Mouse (Mus musculus): ENCODE data around the gene Ndufs1. TPM values are rescaled to one million over a fixed set of nuclear protein-coding genes. Genes with fewer than 3 reads are reported as not detected.
"Not testable (repeated sequence)": the region's sequence is repeated elsewhere in the genome, so short reads cannot be mapped to it uniquely, and the experiment has no call there.

Gene Ndufs1
- polyA plus RNA-seq, 1 experiment: 163 TPM

GRCm38 (mm10) chr1:63168638-63169037 is 8.0 kb downstream of the Ndufs1 start:
- 77% methylated on average over 2 of the region's 2 CpGs for WGBS
- TF ChIP-seq CTCF (conservative IDR thresholded peaks at IDR 0.05; ENCODE audit: insufficient read depth, insufficient read length, low read depth, low read length) (no peak), POLR2A (IDR thresholded peaks at IDR 0.05; ENCODE audit: low read depth, low read length) (no peak)
- Histone ChIP-seq H3K36me3 (ENCODE audit: control insufficient read depth, insufficient read depth, low read length) (peaks cover 8% of the 10 kb centered on the region), H3K27ac (ENCODE audit: insufficient read depth, low read depth, low read length) (no peak overlapping the region), H3K27me3 (replicated peaks; ENCODE audit: control insufficient read depth, insufficient read depth, low read length) (no peaks in the 10 kb centered on the region), H3K4me3 (ENCODE audit: insufficient read depth, low read depth, low read length) (no peak overlapping the region), H3K4me1 (ENCODE audit: control insufficient read depth, insufficient read depth, low read length) (no peaks in the 10 kb centered on the region)
- DNase-seq: no peak

GRCm38 (mm10) chr1:63140231-63140630 is 36.4 kb downstream of the Ndufs1 start:
- H3K36me3 ChIP-seq (ENCODE audit: control insufficient read depth, insufficient read depth, low read length): peaks cover 15% of the 10 kb centered on the region

GRCm38 (mm10) chr1:63138586-63138985 is 38.0 kb downstream of the Ndufs1 start:
- peak; percentile 69 for DNase-seq
- not testable (repeated sequence) for H3K36me3 ChIP-seq (ENCODE audit: control insufficient read depth, insufficient read depth, low read length); H3K4me3 ChIP-seq (ENCODE audit: insufficient read depth, low read depth, low read length); H3K4me1 ChIP-seq (ENCODE audit: control insufficient read depth, insufficient read depth, low read length); H3K27me3 ChIP-seq (replicated peaks; ENCODE audit: control insufficient read depth, insufficient read depth, low read length); H3K27ac ChIP-seq (ENCODE audit: insufficient read depth, low read depth, low read length)
- WGBS: 46% methylated on average over 1 of the region's 1 CpGs

More at GRCm38 (mm10) chr1:63140231-63140630, 36.4 kb downstream of the Ndufs1 start:
- Histone ChIP-seq H3K27me3 (replicated peaks; ENCODE audit: control insufficient read depth, insufficient read depth, low read length) (no peaks in the 10 kb centered on the region), H3K4me1 (ENCODE audit: control insufficient read depth, insufficient read depth, low read length) (peaks cover 6% of the 10 kb centered on the region; the same call in 1 of the 2 replicates), H3K27ac (ENCODE audit: insufficient read depth, low read depth, low read length) (no peak overlapping the region), H3K4me3 (ENCODE audit: insufficient read depth, low read depth, low read length) (no peak overlapping the region)
- no peak for TF ChIP-seq CTCF (conservative IDR thresholded peaks at IDR 0.05; ENCODE audit: insufficient read depth, insufficient read length, low read depth, low read length)
- TF ChIP-seq POLR2A (IDR thresholded peaks at IDR 0.05; ENCODE audit: low read depth, low read length): no peak
- 98% methylated on average over 13 of the region's 13 CpGs for WGBS
- DNase-seq: no peak

- no peak for TF ChIP-seq CTCF (conservative IDR thresholded peaks at IDR 0.05; ENCODE audit: insufficient read depth, insufficient read length, low read depth, low read length)
- TF ChIP-seq POLR2A (IDR thresholded peaks at IDR 0.05; ENCODE audit: low read depth, low read length): no peak
Measured at GRCm38 (mm10) chr1:63137971-63138370, 38.7 kb downstream of the Ndufs1 start.

GRCm38 (mm10) chr1:63134530-63134929 is 42.1 kb downstream of the Ndufs1 start:
- Histone ChIP-seq H3K4me1 (ENCODE audit: control insufficient read depth, insufficient read depth, low read length) (peaks cover 11% of the 10 kb centered on the region; the same call in 1 of the 2 replicates), H3K27ac (ENCODE audit: insufficient read depth, low read depth, low read length) (no peak overlapping the region), H3K4me3 (ENCODE audit: insufficient read depth, low read depth, low read length) (no peak overlapping the region), H3K27me3 (replicated peaks; ENCODE audit: control insufficient read depth, insufficient read depth, low read length) (no peaks in the 10 kb centered on the region), H3K36me3 (ENCODE audit: control insufficient read depth, insufficient read depth, low read length) (peaks cover 1% of the 10 kb centered on the region; the same call in 1 of the 2 replicates)
- no peak for TF ChIP-seq POLR2A (IDR thresholded peaks at IDR 0.05; ENCODE audit: low read depth, low read length)
- no peak for TF ChIP-seq CTCF (conservative IDR thresholded peaks at IDR 0.05; ENCODE audit: insufficient read depth, insufficient read length, low read depth, low read length)
- WGBS: 88% methylated on average over 3 of the region's 3 CpGs
- DNase-seq: no peak

More at GRCm38 (mm10) chr1:63137971-63138370, 38.7 kb downstream of the Ndufs1 start:
- H3K4me3 ChIP-seq (ENCODE audit: insufficient read depth, low read depth, low read length): no peak overlapping the region
- H3K27me3 ChIP-seq (replicated peaks; ENCODE audit: control insufficient read depth, insufficient read depth, low read length): no peaks in the 10 kb centered on the region
- no peak for DNase-seq
- H3K36me3 ChIP-seq (ENCODE audit: control insufficient read depth, insufficient read depth, low read length): peaks cover 5% of the 10 kb centered on the region; the same call in 1 of the 2 replicates
- H3K4me1 ChIP-seq (ENCODE audit: control insufficient read depth, insufficient read depth, low read length): peaks cover 6% of the 10 kb centered on the region; the same call in 1 of the 2 replicates
- H3K27ac ChIP-seq (ENCODE audit: insufficient read depth, low read depth, low read length): no peak overlapping the region
- WGBS: 67% methylated on average over 2 of the region's 2 CpGs

- no peak for DNase-seq
- Histone ChIP-seq H3K36me3 (ENCODE audit: control insufficient read depth, insufficient read depth, low read length) (no peaks in the 10 kb centered on the region), H3K27me3 (replicated peaks; ENCODE audit: control insufficient read depth, insufficient read depth, low read length) (no peaks in the 10 kb centered on the region), H3K4me3 (ENCODE audit: insufficient read depth, low read depth, low read length) (no peak overlapping the region), H3K4me1 (ENCODE audit: control insufficient read depth, insufficient read depth, low read length) (peaks cover 10% of the 10 kb centered on the region; the same call in 1 of the 2 replicates), H3K27ac (ENCODE audit: insufficient read depth, low read depth, low read length) (no peak overlapping the region)
- 92% methylated on average over 11 of the region's 11 CpGs for WGBS
- TF ChIP-seq POLR2A (IDR thresholded peaks at IDR 0.05; ENCODE audit: low read depth, low read length): no peak
- TF ChIP-seq CTCF (conservative IDR thresholded peaks at IDR 0.05; ENCODE audit: insufficient read depth, insufficient read length, low read depth, low read length): no peak
Measured at GRCm38 (mm10) chr1:63131766-63132165, 44.9 kb downstream of the Ndufs1 start.

- Histone ChIP-seq H3K4me3 (ENCODE audit: insufficient read depth, low read depth, low read length) (no peak overlapping the region), H3K27me3 (replicated peaks; ENCODE audit: control insufficient read depth, insufficient read depth, low read length) (no peaks in the 10 kb centered on the region), H3K4me1 (ENCODE audit: control insufficient read depth, insufficient read depth, low read length) (peaks cover 8% of the 10 kb centered on the region; the same call in 1 of the 2 replicates), H3K36me3 (ENCODE audit: control insufficient read depth, insufficient read depth, low read length) (no peaks in the 10 kb centered on the region), H3K27ac (ENCODE audit: insufficient read depth, low read depth, low read length) (no peak overlapping the region)
- WGBS: 81% methylated on average over 2 of the region's 2 CpGs
- no peak for TF ChIP-seq POLR2A (IDR thresholded peaks at IDR 0.05; ENCODE audit: low read depth, low read length)
- no peak for TF ChIP-seq CTCF (conservative IDR thresholded peaks at IDR 0.05; ENCODE audit: insufficient read depth, insufficient read length, low read depth, low read length)
- DNase-seq: no peak
Measured at GRCm38 (mm10) chr1:63130883-63131282, 45.8 kb downstream of the Ndufs1 start.

Measured in kidney, adult 2 months (tissue).